Mouse (Mus musculus): Measurements from ENCODE around the gene Slc12a8. TPM values are rescaled to one million over a fixed set of nuclear protein-coding genes. Genes with fewer than 3 reads are reported as not detected.

Gene Slc12a8
- polyA plus RNA-seq, 2 experiments, result 0.94 to 0.97 TPM

DNA sequence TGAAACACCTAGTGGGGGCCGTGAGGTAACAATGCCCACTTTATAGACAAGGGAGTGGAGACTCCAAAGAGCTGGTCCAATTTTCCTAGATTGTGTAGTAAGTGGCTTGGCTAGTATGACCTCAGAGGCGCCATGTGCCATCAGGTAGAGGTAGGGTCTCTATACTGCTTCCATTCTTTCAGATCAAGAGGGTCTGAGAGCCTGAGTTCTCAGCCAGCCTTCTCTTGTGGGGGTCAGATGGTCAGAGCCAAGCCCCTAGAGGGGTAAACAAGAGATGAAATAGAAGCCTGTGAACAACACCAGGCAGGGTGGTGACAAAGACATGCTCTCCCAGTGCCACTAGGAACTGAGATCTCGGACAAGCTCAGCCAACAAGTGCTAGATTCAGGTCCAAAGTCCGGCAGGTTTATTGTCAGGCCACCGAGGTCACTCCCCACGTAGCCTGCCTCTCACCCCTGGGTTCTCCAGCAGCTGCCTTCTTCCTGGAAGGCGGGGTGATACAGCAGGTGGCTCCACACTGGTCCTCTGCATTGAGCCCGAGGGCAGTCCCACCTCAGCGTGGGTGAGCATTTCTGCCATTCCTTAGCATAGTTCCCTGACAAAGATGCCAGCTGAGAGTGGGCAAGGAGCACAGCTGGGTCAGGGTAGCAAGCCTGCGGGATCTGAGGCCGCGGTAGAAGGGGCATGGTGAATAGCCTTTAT is 44.3 kb downstream of the Slc12a8 start:
- 82% methylated on average over 12 of the region's 12 CpGs for WGBS
- Histone ChIP-seq H3K4me2 (replicated peaks; ENCODE audit: low read depth, low read length, severe bottlenecking) (no peak overlapping the region), H3K4me1 (ENCODE audit: control insufficient read depth, insufficient read depth, low read length) (peaks cover 6% of the 10 kb centered on the region; the same call in 1 of the 2 replicates), H3K9ac (ENCODE audit: low read depth, low read length, severe bottlenecking) (no peak overlapping the region), H3K27ac (replicated peaks; ENCODE audit: low read depth, low read length) (no peak overlapping the region), H3K36me3 (ENCODE audit: control insufficient read depth, insufficient read depth, low read length) (no peaks in the 10 kb centered on the region), H3K4me3 (replicated peaks; ENCODE audit: low read length) (no peak overlapping the region), H3K27me3 (ENCODE audit: control insufficient read depth, insufficient read depth, low read length) (no peaks in the 10 kb centered on the region), H3K9me3 (ENCODE audit: control insufficient read depth, low read length) (no peaks in the 10 kb centered on the region)
- DNase-seq (ENCODE audit: low spot score), result no peak
- no peak for ATAC-seq (ENCODE audit: low FRiP score, low read depth)
- TF ChIP-seq POLR2A (IDR thresholded peaks at IDR 0.05; ENCODE audit: borderline replicate concordance, extremely low read depth, insufficient read depth, insufficient read length), result no peak

DNA sequence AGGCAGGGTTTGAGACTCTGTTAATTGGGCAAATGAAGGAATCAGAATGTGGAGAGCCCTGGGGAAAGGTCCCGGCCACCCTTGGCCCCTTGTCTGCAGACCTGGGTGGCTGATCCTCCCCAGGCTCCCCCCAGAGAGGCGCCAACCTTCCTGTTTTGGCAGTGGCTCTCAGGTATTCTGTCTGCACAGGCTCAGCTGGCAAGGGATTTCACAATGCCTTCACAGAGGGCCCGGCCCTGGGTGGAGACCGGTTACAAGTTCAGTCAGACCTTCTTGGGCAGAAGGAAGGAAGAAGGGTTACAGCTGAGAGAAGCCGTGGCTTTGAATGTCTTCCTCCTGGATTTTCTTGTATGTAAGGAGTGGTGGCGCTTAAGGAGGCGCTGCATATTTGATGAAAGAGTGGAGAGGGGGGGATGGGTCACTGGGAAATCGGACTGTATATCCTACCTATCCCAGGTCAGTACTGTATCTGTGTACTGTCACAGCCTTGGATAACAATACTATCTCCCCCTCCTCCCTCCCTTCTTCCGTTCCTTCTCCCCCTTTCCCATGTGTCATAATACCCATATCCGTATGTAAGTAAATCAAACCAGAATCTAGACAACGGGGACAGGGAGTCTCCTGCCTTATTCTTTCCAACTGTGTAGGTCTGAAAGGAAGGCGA is 45.9 kb downstream of the Slc12a8 start:
- DNase-seq (ENCODE audit: low spot score), result no peak
- H3K36me3 ChIP-seq (ENCODE audit: control insufficient read depth, insufficient read depth, low read length), result no peaks in the 10 kb centered on the region
- H3K4me3 ChIP-seq (replicated peaks; ENCODE audit: low read length), result no peak overlapping the region
- H3K27ac ChIP-seq (replicated peaks; ENCODE audit: low read depth, low read length), result peak overlapping the region; percentile 67
- no peak overlapping the region for H3K9ac ChIP-seq (ENCODE audit: low read depth, low read length, severe bottlenecking)
- H3K4me2 ChIP-seq (replicated peaks; ENCODE audit: low read depth, low read length, severe bottlenecking), result no peak overlapping the region
- H3K9me3 ChIP-seq (ENCODE audit: control insufficient read depth, low read length), result no peaks in the 10 kb centered on the region
- H3K27me3 ChIP-seq (ENCODE audit: control insufficient read depth, insufficient read depth, low read length), result no peaks in the 10 kb centered on the region
- TF ChIP-seq POLR2A (IDR thresholded peaks at IDR 0.05; ENCODE audit: borderline replicate concordance, extremely low read depth, insufficient read depth, insufficient read length), result no peak
- H3K4me1 ChIP-seq (ENCODE audit: control insufficient read depth, insufficient read depth, low read length), result peaks cover 6% of the 10 kb centered on the region; the same call in 1 of the 2 replicates
- WGBS, result 60% methylated on average over 12 of the region's 12 CpGs
- no peak for ATAC-seq (ENCODE audit: low FRiP score, low read depth)

DNA sequence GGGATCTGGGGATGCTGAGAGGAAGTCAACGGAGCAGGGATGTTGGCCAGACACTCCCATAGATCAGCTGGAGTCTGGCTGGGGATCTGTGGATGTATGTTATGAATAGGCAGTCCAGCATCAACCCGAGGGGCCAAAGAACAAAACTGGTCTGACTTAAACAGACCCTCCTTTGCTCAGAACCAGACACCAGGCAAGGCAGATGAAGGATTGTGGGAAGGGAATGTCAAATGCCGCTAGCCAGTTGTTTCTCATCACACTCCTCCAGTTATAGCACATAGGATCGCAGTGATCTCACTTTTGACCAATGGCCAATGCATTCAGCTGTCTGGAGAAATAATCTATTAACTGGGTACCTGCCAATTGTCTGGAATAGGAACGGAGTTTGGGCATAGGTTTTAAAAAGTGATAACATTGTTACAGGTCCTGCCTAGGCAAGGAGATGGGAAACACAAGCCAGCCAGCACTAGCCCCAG is 46.4 kb downstream of the Slc12a8 start:
- H3K36me3 ChIP-seq (ENCODE audit: control insufficient read depth, insufficient read depth, low read length), result no peaks in the 10 kb centered on the region
- TF ChIP-seq POLR2A (IDR thresholded peaks at IDR 0.05; ENCODE audit: borderline replicate concordance, extremely low read depth, insufficient read depth, insufficient read length), result no peak
- DNase-seq (ENCODE audit: low spot score), result peak; percentile 77
- peak; percentile 69; the same call in 1 of the 2 replicates for ATAC-seq (ENCODE audit: low FRiP score, low read depth)
- H3K4me1 ChIP-seq (ENCODE audit: control insufficient read depth, insufficient read depth, low read length), result peaks cover 6% of the 10 kb centered on the region; the same call in 1 of the 2 replicates
- WGBS, result 52% methylated on average over 5 of the region's 5 CpGs
- no peaks in the 10 kb centered on the region for H3K27me3 ChIP-seq (ENCODE audit: control insufficient read depth, insufficient read depth, low read length)
- no peaks in the 10 kb centered on the region for H3K9me3 ChIP-seq (ENCODE audit: control insufficient read depth, low read length)
- H3K9ac ChIP-seq (ENCODE audit: low read depth, low read length, severe bottlenecking), result no peak overlapping the region
- H3K4me3 ChIP-seq (replicated peaks; ENCODE audit: low read length), result no peak overlapping the region
- H3K4me2 ChIP-seq (replicated peaks; ENCODE audit: low read depth, low read length, severe bottlenecking), result no peak overlapping the region
- no peak overlapping the region for H3K27ac ChIP-seq (replicated peaks; ENCODE audit: low read depth, low read length)

DNA sequence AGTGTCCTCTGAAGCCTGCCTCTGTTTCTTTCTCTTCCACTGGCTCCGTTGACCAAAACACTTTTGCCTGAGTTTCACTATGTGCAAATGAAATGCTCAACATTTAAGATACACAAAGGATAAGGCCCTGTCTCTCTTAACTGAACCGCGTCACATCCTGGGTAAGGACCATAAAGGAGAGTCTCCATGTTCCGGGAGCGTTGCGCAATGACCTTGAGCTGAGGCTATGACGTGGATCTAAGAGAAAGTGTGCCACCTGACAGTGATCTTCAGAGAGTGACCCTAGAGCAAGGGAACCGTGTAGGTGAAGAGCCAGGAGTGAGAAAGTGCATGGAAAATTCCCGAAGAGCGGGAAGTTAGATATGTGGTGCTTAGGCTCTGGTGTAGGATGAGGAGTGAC is 49.3 kb downstream of the Slc12a8 start:
- no peak overlapping the region for H3K4me2 ChIP-seq (replicated peaks; ENCODE audit: low read depth, low read length, severe bottlenecking)
- H3K4me3 ChIP-seq (replicated peaks; ENCODE audit: low read length), result no peak overlapping the region
- 88% methylated on average over 10 of the region's 10 CpGs for WGBS
- H3K4me1 ChIP-seq (ENCODE audit: control insufficient read depth, insufficient read depth, low read length), result peaks cover 11% of the 10 kb centered on the region; the same call in 1 of the 2 replicates
- H3K36me3 ChIP-seq (ENCODE audit: control insufficient read depth, insufficient read depth, low read length), result no peaks in the 10 kb centered on the region
- no peaks in the 10 kb centered on the region for H3K27me3 ChIP-seq (ENCODE audit: control insufficient read depth, insufficient read depth, low read length)
- ATAC-seq (ENCODE audit: low FRiP score, low read depth) (no peak), DNase-seq (ENCODE audit: low spot score) (no peak)
- no peak for TF ChIP-seq POLR2A (IDR thresholded peaks at IDR 0.05; ENCODE audit: borderline replicate concordance, extremely low read depth, insufficient read depth, insufficient read length)
- no peak overlapping the region for H3K27ac ChIP-seq (replicated peaks; ENCODE audit: low read depth, low read length)
- H3K9ac ChIP-seq (ENCODE audit: low read depth, low read length, severe bottlenecking), result no peak overlapping the region
- no peaks in the 10 kb centered on the region for H3K9me3 ChIP-seq (ENCODE audit: control insufficient read depth, low read length)

DNA sequence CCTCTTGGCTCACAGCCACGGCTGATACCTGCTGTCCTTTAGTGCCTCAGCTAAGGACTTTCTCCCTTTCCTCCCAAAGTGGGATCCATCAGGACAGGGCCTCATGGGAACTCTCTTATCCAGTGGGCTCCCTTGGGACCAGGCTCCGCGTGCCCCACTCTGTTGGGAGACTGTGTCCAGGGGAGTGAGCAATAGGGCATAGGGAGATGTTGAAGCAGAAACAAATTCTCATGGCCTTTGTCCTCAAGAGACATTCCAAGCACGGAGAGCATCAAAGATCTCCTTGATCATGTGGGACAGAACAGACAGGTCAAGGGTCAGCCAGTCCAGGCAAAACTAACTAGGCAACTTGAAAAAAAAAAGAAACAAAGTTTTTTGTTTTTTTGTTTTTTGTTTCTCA is 50.6 kb downstream of the Slc12a8 start:
- 74% methylated on average over 4 of the region's 4 CpGs for WGBS
- Histone ChIP-seq H3K9ac (ENCODE audit: low read depth, low read length, severe bottlenecking) (no peak overlapping the region), H3K4me1 (ENCODE audit: control insufficient read depth, insufficient read depth, low read length) (peaks cover 9% of the 10 kb centered on the region; the same call in 1 of the 2 replicates), H3K27ac (replicated peaks; ENCODE audit: low read depth, low read length) (no peak overlapping the region), H3K4me2 (replicated peaks; ENCODE audit: low read depth, low read length, severe bottlenecking) (no peak overlapping the region), H3K9me3 (ENCODE audit: control insufficient read depth, low read length) (no peaks in the 10 kb centered on the region), H3K4me3 (replicated peaks; ENCODE audit: low read length) (no peak overlapping the region), H3K36me3 (ENCODE audit: control insufficient read depth, insufficient read depth, low read length) (no peaks in the 10 kb centered on the region), H3K27me3 (ENCODE audit: control insufficient read depth, insufficient read depth, low read length) (no peaks in the 10 kb centered on the region)
- TF ChIP-seq POLR2A (IDR thresholded peaks at IDR 0.05; ENCODE audit: borderline replicate concordance, extremely low read depth, insufficient read depth, insufficient read length), result no peak
- ATAC-seq (ENCODE audit: low FRiP score, low read depth) (no peak), DNase-seq (ENCODE audit: low spot score) (no peak)

All from limb, embryonic 14.5 days (tissue).